Mouse (Mus musculus) lung, adult 10 weeks (tissue): ENCODE measurements around the gene Fam83e. TPM values are rescaled to one million over a fixed set of nuclear protein-coding genes. Genes with fewer than 3 reads are reported as not detected.

Source experiments
- polyA plus RNA-seq: library from polyadenylated mRNA; stranded (reverse); fragments of 350-450 nt; fragmentation: Illumina TruSeq; extraction: RNeasy Lipid Tissue Mini Kit (QIAGEN cat#74804); gene quantifications from one replicate; pipeline ENCODE4 v1.2.3, GENCODE M21; 2014; ENCODE audit warnings: low read depth, low replicate concordance; ENCODE audit not compliant: insufficient read depth

Fam83e gene
- 3.8 TPM for polyA plus RNA-seq

GRCm38 (mm10) chr7:45720413-45721233 lies at the start of gene Fam83e:
TSS of gene Fam83e (plus strand) at chr7:45721212.

DNA sequence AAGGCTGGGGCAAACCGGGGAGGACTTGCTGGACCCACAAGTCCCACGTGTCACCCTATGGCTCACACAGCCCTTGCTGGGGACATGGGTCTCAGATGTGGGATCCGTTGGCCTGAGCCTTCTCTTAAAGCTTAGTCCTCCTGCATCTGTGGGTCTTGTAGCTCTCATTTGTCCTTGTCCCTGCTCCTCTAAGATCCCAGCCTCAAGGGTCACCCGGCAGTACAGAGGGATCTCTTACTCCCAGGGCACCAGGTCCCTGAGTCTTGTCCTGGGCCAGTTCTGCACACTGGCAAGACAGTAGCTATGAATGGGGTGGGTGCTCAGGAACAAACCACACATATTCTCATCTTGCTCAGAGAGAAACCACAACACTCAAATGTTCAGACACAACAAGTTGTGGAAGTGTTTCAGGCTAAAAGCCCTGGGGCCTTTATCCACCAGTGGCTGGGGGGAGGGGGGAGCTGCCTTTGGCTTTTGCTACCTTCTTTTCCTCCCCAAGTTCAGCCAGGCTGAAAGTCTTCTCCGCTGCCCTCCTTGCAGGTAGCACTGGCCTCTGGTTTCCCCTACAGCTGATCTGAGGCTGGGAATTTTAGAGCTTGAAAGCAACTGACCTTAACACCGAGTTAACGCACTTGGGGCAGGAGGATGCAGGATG lies 37.5 kb upstream of the Fam83e start, which contains the start of gene Ntn5:
Gene Ntn5, plus strand, starts transcription at position 627 of the 655 bp plus-strand sequence.

GRCm38 (mm10) chr7:45693921-45694591 lies 27.0 kb upstream of the Fam83e start, which contains the start of gene Sec1:
TSS of gene Sec1 (minus strand) at chr7:45694402.

GRCm38 (mm10) chr7:45699523-45700141 lies 21.4 kb upstream of the Fam83e start, which contains the start of gene Car11:
TSS of gene Car11 (plus strand) at chr7:45699843.

DNA sequence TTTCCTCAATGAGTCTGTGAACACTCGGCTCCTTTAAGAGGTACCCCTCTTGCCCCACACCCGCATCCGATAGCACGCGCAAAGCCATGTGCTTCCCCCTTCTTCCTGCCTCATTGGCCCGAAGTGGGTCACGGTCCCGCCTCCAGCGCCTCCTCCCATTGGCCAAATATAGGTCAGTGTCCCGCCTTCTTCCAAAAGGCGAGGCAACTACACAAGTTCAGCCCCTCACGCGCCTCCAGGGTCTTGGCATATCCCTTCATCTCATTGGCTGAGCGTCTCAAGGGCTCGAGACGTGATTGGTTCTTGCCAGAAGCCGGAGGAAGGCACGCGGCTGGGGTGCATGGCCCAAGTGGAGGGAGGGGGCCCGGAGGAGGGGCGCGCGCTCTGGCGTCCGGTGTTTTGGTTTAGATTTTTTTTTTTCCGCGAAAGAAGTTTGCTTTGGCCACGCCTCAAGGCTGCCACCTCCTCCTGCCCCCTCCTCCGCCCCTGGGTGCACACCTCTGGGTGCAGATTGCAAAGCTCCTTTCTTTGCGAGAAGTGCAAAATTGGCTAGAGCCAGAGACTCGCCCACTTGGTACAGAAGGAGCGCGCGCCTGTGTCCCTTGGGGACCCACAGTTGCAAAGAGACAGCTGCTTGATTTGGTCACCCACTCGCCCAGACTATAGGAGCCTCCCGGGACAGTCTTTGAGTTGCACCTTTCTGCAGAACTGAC lies 16.1 kb upstream of the Fam83e start, which contains the start of gene Dbp:
Gene Dbp, plus strand, starts transcription at position 359 of the 713 bp plus-strand sequence.

GRCm38 (mm10) chr7:45715090-45715708 lies 5.8 kb upstream of the Fam83e start, which contains the start of gene Rpl18:
TSS of gene Rpl18 (plus strand) at chr7:45715457.

GRCm38 (mm10) chr7:45717918-45718297 lies 3.1 kb upstream of the Fam83e start, which contains the start of gene Sphk2:
TSS of gene Sphk2 (minus strand) at chr7:45718002.

GRCm38 (mm10) chr7:45725713-45726112 lies 4.7 kb downstream of the Fam83e start, which contains the start of gene Spaca4:
TSS of gene Spaca4 (minus strand) at chr7:45725813.

Other genes starting within 250 kb of the Fam83e start
- not detected for gene Tulp2, start 239.3 kb upstream of the Fam83e start, polyA plus RNA-seq
- gene Gm45808, start 234.4 kb upstream of the Fam83e start, polyA plus RNA-seq, result not detected
- 5.0 TPM for gene Dhdh, start 232.4 kb upstream of the Fam83e start, polyA plus RNA-seq
- 134 TPM for gene Nucb1, start 210.8 kb upstream of the Fam83e start, polyA plus RNA-seq
- 62.8 TPM for gene Ppp1r15a, start 194.9 kb upstream of the Fam83e start, polyA plus RNA-seq
- 5.7 TPM for gene Plekha4, start 194.9 kb upstream of the Fam83e start, polyA plus RNA-seq
- 0.54 TPM for gene Hsd17b14, start 166.3 kb upstream of the Fam83e start, polyA plus RNA-seq
- 43.0 TPM for gene Bcat2, start 151.1 kb upstream of the Fam83e start, polyA plus RNA-seq
- gene Fgf21, start 105.7 kb upstream of the Fam83e start, polyA plus RNA-seq, result not detected
- gene Fut1, start 103.9 kb upstream of the Fam83e start, polyA plus RNA-seq, result not detected
- gene Izumo1, start 99.4 kb upstream of the Fam83e start, polyA plus RNA-seq, result 0.38 TPM
- 47.4 TPM for gene Rasip1, start 93.7 kb upstream of the Fam83e start, polyA plus RNA-seq
- 1.9 TPM for gene Mamstr, start 81.2 kb upstream of the Fam83e start, polyA plus RNA-seq
- 0.20 TPM for gene Fut2, start 54.8 kb upstream of the Fam83e start, polyA plus RNA-seq
- 0.75 TPM for gene Ntn5, start 37.2 kb upstream of the Fam83e start, polyA plus RNA-seq
- gene Sec1, start 26.8 kb upstream of the Fam83e start, polyA plus RNA-seq, result 0.90 TPM
- gene Car11, start 21.4 kb upstream of the Fam83e start, polyA plus RNA-seq, result 1.7 TPM
- gene Dbp, start 16.1 kb upstream of the Fam83e start, polyA plus RNA-seq, result 6.5 TPM
- 1,283 TPM for gene Rpl18, start 5.8 kb upstream of the Fam83e start, polyA plus RNA-seq
- gene Sphk2, start 3.2 kb upstream of the Fam83e start, polyA plus RNA-seq, result 16.2 TPM
- gene Spaca4, start 4.6 kb downstream of the Fam83e start, polyA plus RNA-seq, result not detected
- 0.09 TPM for gene Lmtk3, start 62.5 kb downstream of the Fam83e start, polyA plus RNA-seq
- gene Sult2b1, start 63.5 kb downstream of the Fam83e start, polyA plus RNA-seq, result 2.2 TPM
- 73.8 TPM for gene Cyth2, start 93.4 kb downstream of the Fam83e start, polyA plus RNA-seq
- gene Kcnj14, start 103.6 kb downstream of the Fam83e start, polyA plus RNA-seq, result not detected
- 10.2 TPM for gene Grwd1, start 109.7 kb downstream of the Fam83e start, polyA plus RNA-seq
- gene Kdelr1, start 151.6 kb downstream of the Fam83e start, polyA plus RNA-seq, result 108 TPM
- gene Grin2d, start 157.2 kb downstream of the Fam83e start, polyA plus RNA-seq, result 0.46 TPM
- not detected for gene Syngr4, start 175.5 kb downstream of the Fam83e start, polyA plus RNA-seq
- 8.7 TPM for gene Tmem143, start 175.7 kb downstream of the Fam83e start, polyA plus RNA-seq
- 138 TPM for gene Emp3, start 200.2 kb downstream of the Fam83e start, polyA plus RNA-seq
- 3.5 TPM for gene Ccdc114, start 202.9 kb downstream of the Fam83e start, polyA plus RNA-seq